Mouse (Mus musculus): ENCODE measurements around the gene Slc25a1. TPM values are rescaled to one million over a fixed set of nuclear protein-coding genes. Genes with fewer than 3 reads are reported as not detected.

Gene Slc25a1
- polyA plus RNA-seq, 1 experiment from 2014 or later: 34.8 TPM

GRCm38 (mm10) chr16:17921325-17922162 is 6.5 kb downstream of the Slc25a1 start:
- H3K27ac ChIP-seq (replicated peaks): peak overlapping the region; percentile 88
- H3K4me3 ChIP-seq: peak overlapping the region; percentile 87
- peak overlapping the region; percentile 92 for H3K9ac ChIP-seq
- H3K4me2 ChIP-seq: peak overlapping the region; percentile 96
- peaks cover 26% of the 10 kb centered on the region for H3K4me1 ChIP-seq
- H3K9me3 ChIP-seq: no peaks in the 10 kb centered on the region
- peaks cover 19% of the 10 kb centered on the region for H3K36me3 ChIP-seq
- H3K27me3 ChIP-seq (replicated peaks): peaks cover 44% of the 10 kb centered on the region
- peak; percentile 85 for ATAC-seq (ENCODE audit: extremely low read depth, insufficient number of reproducible peaks, low FRiP score, low TSS enrichment)
- WGBS: 2% methylated on average over 47 of the region's 47 CpGs

GRCm38 (mm10) chr16:17920586-17920985 is 7.4 kb downstream of the Slc25a1 start:
- ATAC-seq (ENCODE audit: extremely low read depth, insufficient number of reproducible peaks, low FRiP score, low TSS enrichment): no peak
- H3K9me3 ChIP-seq: no peaks in the 10 kb centered on the region
- WGBS: 8% methylated on average over 20 of the region's 20 CpGs
- no peak overlapping the region for H3K27ac ChIP-seq (replicated peaks)
- peaks cover 10% of the 10 kb centered on the region for H3K36me3 ChIP-seq
- H3K4me1 ChIP-seq: peaks cover 24% of the 10 kb centered on the region
- peak overlapping the region; percentile 87 for H3K4me3 ChIP-seq
- peaks cover 53% of the 10 kb centered on the region for H3K27me3 ChIP-seq (replicated peaks)
- H3K9ac ChIP-seq: peak overlapping the region; percentile 92
- H3K4me2 ChIP-seq: peak overlapping the region; percentile 96

GRCm38 (mm10) chr16:17914307-17915249 is 13.4 kb downstream of the Slc25a1 start, which contains the start of gene Gsc2:
Gene Gsc2, minus strand, starts transcription at chr16:17915059.
- Histone ChIP-seq H3K9me3 (no peaks in the 10 kb centered on the region), H3K4me3 (peak within 1 kb of the TSS; percentile 46), H3K4me2 (peak within 1 kb of the TSS; percentile 68), H3K27ac (replicated peaks) (no peak within 1 kb of the TSS), H3K36me3 (no peaks in the 10 kb centered on the region), H3K9ac (peak within 1 kb of the TSS; percentile 62), H3K4me1 (peaks cover 20% of the 10 kb centered on the region), H3K27me3 (replicated peaks) (peaks cover 79% of the 10 kb centered on the region)
- no peak for ATAC-seq (ENCODE audit: extremely low read depth, insufficient number of reproducible peaks, low FRiP score, low TSS enrichment)
- WGBS: under 1% methylated on average over 106 of the region's 106 CpGs

- peaks cover 33% of the 10 kb centered on the region for H3K36me3 ChIP-seq
- H3K27me3 ChIP-seq (replicated peaks): peaks cover 46% of the 10 kb centered on the region
- H3K27ac ChIP-seq (replicated peaks): peak within 1 kb of the TSS; percentile 46; the same call in 1 of the 2 replicates
- peak within 1 kb of the TSS; percentile 65 for H3K4me3 ChIP-seq
- ATAC-seq (ENCODE audit: extremely low read depth, insufficient number of reproducible peaks, low FRiP score, low TSS enrichment): peak; percentile 78
- WGBS: under 1% methylated on average over 35 of the region's 35 CpGs
- H3K9ac ChIP-seq: peak within 1 kb of the TSS; percentile 82
- no peaks in the 10 kb centered on the region for H3K9me3 ChIP-seq
- peaks cover 20% of the 10 kb centered on the region for H3K4me1 ChIP-seq
- peak within 1 kb of the TSS; percentile 87 for H3K4me2 ChIP-seq
Observed at GRCm38 (mm10) chr16:17911052-17911595, 16.9 kb downstream of the Slc25a1 start, which contains the start of gene Ess2. Gene Ess2, minus strand, starts transcription at chr16:17911348.

GRCm38 (mm10) chr16:17898462-17898861 is 29.6 kb downstream of the Slc25a1 start, which contains the start of the genes Dgcr2 and Tssk2:
Gene Dgcr2, minus strand, starts transcription at chr16:17898562.
Gene Tssk2, plus strand, starts transcription at chr16:17898637.
- H3K27ac ChIP-seq (replicated peaks): no peak within 1 kb of the TSS
- 86% methylated on average over 14 of the region's 14 CpGs for WGBS
- H3K36me3 ChIP-seq: peaks cover 55% of the 10 kb centered on the region
- H3K9ac ChIP-seq: no peak within 1 kb of the TSS
- H3K27me3 ChIP-seq (replicated peaks): no peaks in the 10 kb centered on the region
- no peak within 1 kb of the TSS for H3K4me2 ChIP-seq
- no peak for ATAC-seq (ENCODE audit: extremely low read depth, insufficient number of reproducible peaks, low FRiP score, low TSS enrichment)
- no peak within 1 kb of the TSS for H3K4me3 ChIP-seq
- no peaks in the 10 kb centered on the region for H3K9me3 ChIP-seq
- no peaks in the 10 kb centered on the region for H3K4me1 ChIP-seq

- Histone ChIP-seq H3K4me1 (peaks cover 12% of the 10 kb centered on the region), H3K4me3 (no peak overlapping the region), H3K27ac (replicated peaks) (no peak overlapping the region), H3K9ac (no peak overlapping the region), H3K27me3 (replicated peaks) (no peaks in the 10 kb centered on the region), H3K4me2 (no peak overlapping the region), H3K9me3 (no peaks in the 10 kb centered on the region), H3K36me3 (peaks cover 31% of the 10 kb centered on the region)
- no peak for ATAC-seq (ENCODE audit: extremely low read depth, insufficient number of reproducible peaks, low FRiP score, low TSS enrichment)
Observed at GRCm38 (mm10) chr16:17896091-17896490, 31.9 kb downstream of the Slc25a1 start.

GRCm38 (mm10) chr16:17893923-17894322 is 34.1 kb downstream of the Slc25a1 start, which contains the start of gene Tssk1:
Gene Tssk1, plus strand, starts transcription at chr16:17894223.
- H3K27me3 ChIP-seq (replicated peaks): no peaks in the 10 kb centered on the region
- 84% methylated on average over 2 of the region's 2 CpGs for WGBS
- no peaks in the 10 kb centered on the region for H3K9me3 ChIP-seq
- H3K4me2 ChIP-seq: no peak within 1 kb of the TSS
- peaks cover 10% of the 10 kb centered on the region for H3K36me3 ChIP-seq
- peaks cover 26% of the 10 kb centered on the region for H3K4me1 ChIP-seq
- H3K27ac ChIP-seq (replicated peaks): no peak within 1 kb of the TSS
- H3K9ac ChIP-seq: no peak within 1 kb of the TSS
- ATAC-seq (ENCODE audit: extremely low read depth, insufficient number of reproducible peaks, low FRiP score, low TSS enrichment): no peak
- no peak within 1 kb of the TSS for H3K4me3 ChIP-seq

- no peaks in the 10 kb centered on the region for H3K27me3 ChIP-seq (replicated peaks)
- no peak overlapping the region for H3K4me3 ChIP-seq
- H3K4me1 ChIP-seq: peaks cover 26% of the 10 kb centered on the region
- no peaks in the 10 kb centered on the region for H3K9me3 ChIP-seq
- no peak overlapping the region for H3K4me2 ChIP-seq
- H3K27ac ChIP-seq (replicated peaks): peak overlapping the region; percentile 53; the same call in 1 of the 2 replicates
- WGBS: 42% methylated on average over 3 of the region's 3 CpGs
- peak overlapping the region; percentile 66; the same call in 1 of the 2 replicates for H3K9ac ChIP-seq
- ATAC-seq (ENCODE audit: extremely low read depth, insufficient number of reproducible peaks, low FRiP score, low TSS enrichment): no peak
- no peaks in the 10 kb centered on the region; the same call in 1 of the 2 replicates for H3K36me3 ChIP-seq
Observed at GRCm38 (mm10) chr16:17892606-17893005, 35.4 kb downstream of the Slc25a1 start.

GRCm38 (mm10) chr16:17891567-17891959 is 36.5 kb downstream of the Slc25a1 start, which contains the start of gene Gm20518:
Gene Gm20518, minus strand, starts transcription at chr16:17891671.
- Histone ChIP-seq H3K27me3 (replicated peaks) (no peaks in the 10 kb centered on the region), H3K4me2 (peak within 1 kb of the TSS; percentile 89), H3K4me3 (peak within 1 kb of the TSS; percentile 95), H3K27ac (replicated peaks) (peak within 1 kb of the TSS; percentile 98), H3K4me1 (peaks cover 30% of the 10 kb centered on the region), H3K9ac (peak within 1 kb of the TSS; percentile 98), H3K9me3 (no peaks in the 10 kb centered on the region), H3K36me3 (no peaks in the 10 kb centered on the region; the same call in 1 of the 2 replicates)
- ATAC-seq (ENCODE audit: extremely low read depth, insufficient number of reproducible peaks, low FRiP score, low TSS enrichment): peak; percentile 96
- under 1% methylated on average over 38 of the region's 38 CpGs for WGBS

GRCm38 (mm10) chr16:17890917-17891566 is 37.0 kb downstream of the Slc25a1 start:
- under 1% methylated on average over 44 of the region's 44 CpGs for WGBS

More at GRCm38 (mm10) chr16:17890917-17891566, 37.0 kb downstream of the Slc25a1 start:
- no peaks in the 10 kb centered on the region; the same call in 1 of the 2 replicates for H3K36me3 ChIP-seq
- ATAC-seq (ENCODE audit: extremely low read depth, insufficient number of reproducible peaks, low FRiP score, low TSS enrichment): peak; percentile 65
- H3K4me2 ChIP-seq: peak overlapping the region; percentile 89
- peak overlapping the region; percentile 98 for H3K27ac ChIP-seq (replicated peaks)
- peaks cover 30% of the 10 kb centered on the region for H3K4me1 ChIP-seq
- peak overlapping the region; percentile 98 for H3K9ac ChIP-seq
- no peaks in the 10 kb centered on the region for H3K27me3 ChIP-seq (replicated peaks)
- peak overlapping the region; percentile 95 for H3K4me3 ChIP-seq
- no peaks in the 10 kb centered on the region for H3K9me3 ChIP-seq
